Mouse (Mus musculus): ENCODE measurements at regions not wholly inside any gene's neighbourhood (a gene's known extent, or its start where the extent isn't known, plus 50 kb on each side); places are given as distances from the start of the nearest gene placed in this dataset.

DNA sequence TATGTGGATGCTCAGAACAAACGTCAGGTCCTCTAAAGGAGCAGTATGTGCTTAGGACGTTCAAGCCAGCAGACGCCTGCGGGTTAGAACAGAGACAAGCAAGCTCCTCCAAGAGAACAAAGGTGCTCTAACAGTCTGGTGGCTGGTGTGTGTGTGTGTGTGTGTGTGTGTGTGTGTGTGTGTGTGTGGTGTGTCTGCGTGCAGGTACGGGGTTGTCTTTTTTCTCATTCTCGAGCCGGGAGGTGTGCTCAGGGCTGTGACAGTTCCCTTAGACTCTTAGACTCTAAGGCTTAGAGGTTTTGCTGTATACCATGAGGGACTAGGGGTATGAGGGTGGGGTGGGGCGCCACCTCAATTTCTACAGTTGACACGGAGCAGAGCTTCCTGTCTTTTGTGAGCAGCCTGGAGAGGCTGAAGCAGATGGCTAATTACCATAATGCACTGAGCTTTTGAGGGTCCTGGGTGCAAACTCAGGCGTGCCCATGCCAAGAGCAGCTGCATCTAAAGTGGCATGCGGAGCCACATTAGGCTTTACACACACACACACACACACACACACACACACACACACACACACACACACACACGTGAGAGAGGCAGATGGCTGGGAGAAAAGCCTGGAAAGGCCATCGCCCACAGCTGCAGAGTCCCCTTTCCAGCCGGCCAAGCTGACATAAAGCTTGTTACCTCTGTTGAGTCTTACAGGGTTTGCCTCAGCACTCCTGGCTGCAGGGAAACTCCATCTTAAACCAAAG, 124.1 kb upstream of the Foxn2 start:
- TF ChIP-seq GATA1 (IDR thresholded peaks at IDR 0.05; ENCODE audit: borderline replicate concordance, low read length) (no peak), FLI1 (IDR thresholded peaks at IDR 0.05; ENCODE audit: low read length) (no peak)
- Histone ChIP-seq H3K4me3 (replicated peaks) (no peak overlapping the region), H3K9me3 (peaks cover 23% of the 10 kb centered on the region), H3K27me3 (replicated peaks) (no peaks in the 10 kb centered on the region), H3K4me1 (no peaks in the 10 kb centered on the region), H3K36me3 (replicated peaks; ENCODE audit: low read length) (no peaks in the 10 kb centered on the region)

DNA sequence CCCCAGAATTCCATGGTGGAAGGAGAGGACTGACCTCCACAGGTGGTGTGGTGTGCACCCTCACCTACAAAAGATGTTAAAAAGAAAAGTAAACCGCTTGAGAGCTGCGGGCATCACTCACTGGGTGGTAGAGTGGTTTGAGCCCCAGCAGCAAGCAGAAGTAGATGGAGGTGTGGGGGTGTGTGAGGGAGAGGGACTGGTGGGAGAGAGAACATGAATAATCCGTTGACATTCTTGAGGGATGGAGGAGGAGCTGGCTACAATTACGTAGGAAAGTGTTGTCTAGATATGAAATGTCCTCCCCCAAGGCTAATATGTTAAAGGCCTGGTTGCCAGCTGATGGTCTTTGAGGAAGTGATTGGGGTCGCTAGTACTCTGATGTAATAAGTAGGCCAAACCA, 123.2 kb upstream of the Foxn2 start:
- Histone ChIP-seq H3K9me3 (peaks cover 19% of the 10 kb centered on the region), H3K4me3 (replicated peaks) (no peak overlapping the region), H3K27me3 (replicated peaks) (no peaks in the 10 kb centered on the region), H3K36me3 (replicated peaks; ENCODE audit: low read length) (no peaks in the 10 kb centered on the region), H3K4me1 (no peaks in the 10 kb centered on the region)
- TF ChIP-seq FLI1 (IDR thresholded peaks at IDR 0.05; ENCODE audit: low read length) (no peak), GATA1 (IDR thresholded peaks at IDR 0.05; ENCODE audit: borderline replicate concordance, low read length) (no peak)

DNA sequence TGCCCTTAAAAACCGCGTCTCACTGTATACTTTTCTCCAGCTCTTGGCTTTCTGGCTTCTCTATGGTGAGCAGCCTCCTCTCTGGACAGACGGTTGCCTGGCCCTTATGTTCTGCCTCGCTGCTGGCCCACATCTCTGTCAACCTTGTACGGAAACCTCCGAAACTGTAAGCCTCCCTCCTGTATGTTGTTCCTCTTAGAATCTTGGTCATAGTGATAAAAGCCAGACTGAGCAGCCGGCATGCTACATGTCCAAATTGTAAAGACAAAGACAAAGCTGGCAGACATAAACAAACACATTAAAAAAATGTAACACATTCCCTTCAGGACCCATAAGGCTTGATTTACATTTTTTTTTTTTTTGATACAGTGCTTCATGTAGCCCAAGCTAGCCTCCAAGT, 122.7 kb upstream of the Foxn2 start:
- no peaks in the 10 kb centered on the region for H3K36me3 ChIP-seq (replicated peaks; ENCODE audit: low read length)
- H3K9me3 ChIP-seq, result peaks cover 16% of the 10 kb centered on the region
- H3K27me3 ChIP-seq (replicated peaks), result no peaks in the 10 kb centered on the region
- H3K4me3 ChIP-seq (replicated peaks), result no peak overlapping the region
- TF ChIP-seq FLI1 (IDR thresholded peaks at IDR 0.05; ENCODE audit: low read length) (no peak), GATA1 (IDR thresholded peaks at IDR 0.05; ENCODE audit: borderline replicate concordance, low read length) (no peak)
- no peaks in the 10 kb centered on the region for H3K4me1 ChIP-seq

DNA sequence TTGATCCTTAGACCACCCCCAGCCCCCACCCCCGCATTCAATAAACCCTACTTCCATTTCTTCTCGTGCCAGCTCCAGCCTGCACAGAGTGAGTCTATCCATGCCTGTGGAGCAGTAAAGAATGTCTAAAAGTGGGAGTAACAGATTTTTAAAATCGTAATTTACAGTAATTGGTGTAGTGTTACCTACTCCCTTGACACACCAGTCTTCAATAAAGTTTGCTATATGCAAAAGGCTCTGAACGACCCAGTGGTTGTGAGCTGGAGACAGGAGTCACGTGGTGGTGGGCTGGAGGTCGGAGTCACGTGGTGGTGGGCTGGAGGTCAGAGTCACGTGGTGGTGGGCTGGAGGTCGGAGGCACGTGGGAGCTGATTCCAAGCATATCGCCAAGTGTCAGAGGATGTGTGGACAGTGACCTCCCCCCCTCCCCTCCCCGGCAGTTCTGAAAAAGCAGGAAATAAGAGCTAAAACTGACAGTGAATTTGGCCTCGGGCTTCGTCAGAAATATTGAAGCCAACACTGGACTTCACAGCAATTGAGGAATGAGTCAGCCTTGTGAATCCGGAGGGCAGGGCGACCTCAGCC, 122.2 kb upstream of the Foxn2 start:
- no peak overlapping the region for H3K4me3 ChIP-seq (replicated peaks)
- no peaks in the 10 kb centered on the region for H3K36me3 ChIP-seq (replicated peaks; ENCODE audit: low read length)
- H3K27me3 ChIP-seq (replicated peaks), result no peaks in the 10 kb centered on the region
- peaks cover 13% of the 10 kb centered on the region for H3K9me3 ChIP-seq
- TF ChIP-seq GATA1 (IDR thresholded peaks at IDR 0.05; ENCODE audit: borderline replicate concordance, low read length), result no peak
- TF ChIP-seq FLI1 (IDR thresholded peaks at IDR 0.05; ENCODE audit: low read length), result no peak
- H3K4me1 ChIP-seq, result no peaks in the 10 kb centered on the region

DNA sequence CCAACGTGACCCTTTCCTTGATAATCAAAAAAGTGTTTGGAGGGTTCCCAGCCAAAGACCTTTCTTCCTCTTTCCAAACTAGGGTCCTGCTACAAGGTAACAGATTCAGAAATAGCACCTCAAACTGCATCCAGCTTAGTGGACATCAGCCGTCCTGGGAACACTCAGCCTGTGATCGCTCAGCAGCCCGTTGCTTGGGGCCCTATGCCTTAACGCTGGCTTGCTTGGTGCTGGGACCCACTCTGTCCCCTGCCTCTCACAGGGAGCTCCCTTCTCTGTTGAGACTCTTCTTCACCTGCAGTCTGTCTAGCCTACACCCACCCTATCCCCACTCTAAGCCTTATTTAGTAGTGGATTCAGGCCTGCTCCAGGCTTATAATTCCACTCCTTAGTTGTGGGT, 121.6 kb upstream of the Foxn2 start:
- no peaks in the 10 kb centered on the region for H3K27me3 ChIP-seq (replicated peaks)
- H3K9me3 ChIP-seq, result peaks cover 11% of the 10 kb centered on the region
- no peaks in the 10 kb centered on the region for H3K36me3 ChIP-seq (replicated peaks; ENCODE audit: low read length)
- H3K4me3 ChIP-seq (replicated peaks), result peak overlapping the region; percentile 59
- TF ChIP-seq FLI1 (IDR thresholded peaks at IDR 0.05; ENCODE audit: low read length) (no peak), GATA1 (IDR thresholded peaks at IDR 0.05; ENCODE audit: borderline replicate concordance, low read length) (no peak)
- H3K4me1 ChIP-seq, result no peaks in the 10 kb centered on the region

DNA sequence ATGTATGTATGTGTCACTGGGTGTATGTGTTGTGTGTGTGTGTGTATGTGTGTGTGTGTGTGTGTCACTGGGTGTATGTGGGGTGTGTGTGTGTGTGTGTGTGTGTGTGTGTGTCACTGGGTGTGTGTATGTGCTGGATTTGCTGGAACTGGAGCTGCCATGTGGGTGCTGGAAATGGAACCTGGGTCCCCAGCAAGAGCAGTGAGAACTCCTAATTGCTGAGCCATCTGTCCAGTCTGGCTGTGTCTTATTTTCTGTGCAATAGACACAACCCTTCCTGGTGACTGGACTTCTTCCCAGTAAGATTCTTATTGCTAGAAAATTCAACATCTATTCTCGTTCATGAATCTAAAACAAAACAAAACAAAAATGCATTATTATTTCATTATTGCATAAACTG, 119.8 kb upstream of the Foxn2 start:
- Histone ChIP-seq H3K9me3 (peaks cover 20% of the 10 kb centered on the region), H3K4me1 (no peaks in the 10 kb centered on the region; the same call in 1 of the 2 replicates), H3K36me3 (replicated peaks; ENCODE audit: low read length) (no peaks in the 10 kb centered on the region), H3K27me3 (replicated peaks) (no peaks in the 10 kb centered on the region), H3K4me3 (replicated peaks) (no peak overlapping the region)
- TF ChIP-seq FLI1 (IDR thresholded peaks at IDR 0.05; ENCODE audit: low read length) (no peak), GATA1 (IDR thresholded peaks at IDR 0.05; ENCODE audit: borderline replicate concordance, low read length) (no peak)

- no peaks in the 10 kb centered on the region for H3K27me3 ChIP-seq (replicated peaks)
- no peak overlapping the region for H3K4me3 ChIP-seq (replicated peaks)
- no peaks in the 10 kb centered on the region; the same call in 1 of the 2 replicates for H3K4me1 ChIP-seq
- no peaks in the 10 kb centered on the region for H3K36me3 ChIP-seq (replicated peaks; ENCODE audit: low read length)
- no peak for TF ChIP-seq GATA1 (IDR thresholded peaks at IDR 0.05; ENCODE audit: borderline replicate concordance, low read length)
- TF ChIP-seq FLI1 (IDR thresholded peaks at IDR 0.05; ENCODE audit: low read length), result no peak
- H3K9me3 ChIP-seq, result peaks cover 22% of the 10 kb centered on the region
These were observed 115.1 kb upstream of the Foxn2 start for GRCm38 (mm10) chr17:88325326-88325909.

GRCm38 (mm10) chr17:88325910-88326739, 114.4 kb upstream of the Foxn2 start:
- peaks cover 29% of the 10 kb centered on the region for H3K9me3 ChIP-seq
- H3K36me3 ChIP-seq (replicated peaks; ENCODE audit: low read length), result no peaks in the 10 kb centered on the region
- H3K27me3 ChIP-seq (replicated peaks), result no peaks in the 10 kb centered on the region
- no peak for TF ChIP-seq GATA1 (IDR thresholded peaks at IDR 0.05; ENCODE audit: borderline replicate concordance, low read length)
- no peak for TF ChIP-seq FLI1 (IDR thresholded peaks at IDR 0.05; ENCODE audit: low read length)
- H3K4me3 ChIP-seq (replicated peaks), result no peak overlapping the region
- no peaks in the 10 kb centered on the region; the same call in 1 of the 2 replicates for H3K4me1 ChIP-seq

DNA sequence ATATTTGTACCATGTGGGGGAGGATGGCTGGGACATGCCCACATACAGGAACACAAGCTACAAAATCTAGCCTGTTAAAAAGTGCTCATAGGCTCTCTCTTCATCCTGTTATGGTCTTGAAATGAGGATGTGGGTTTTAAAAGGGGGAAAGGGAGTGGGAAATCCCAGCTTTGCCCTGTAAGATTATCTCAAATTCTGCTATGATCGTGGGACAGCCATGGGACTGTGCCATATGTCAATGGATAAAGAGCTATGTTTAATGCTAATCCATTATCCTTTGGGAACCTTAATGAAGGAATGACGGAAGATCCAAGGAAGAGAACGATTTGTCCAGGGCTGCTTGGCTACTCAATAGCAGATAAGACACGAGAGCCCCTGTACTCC, 113.8 kb upstream of the Foxn2 start:
- TF ChIP-seq GATA1 (IDR thresholded peaks at IDR 0.05; ENCODE audit: borderline replicate concordance, low read length) (no peak), FLI1 (IDR thresholded peaks at IDR 0.05; ENCODE audit: low read length) (no peak)
- peaks cover 32% of the 10 kb centered on the region for H3K9me3 ChIP-seq
- no peak overlapping the region for H3K4me3 ChIP-seq (replicated peaks)
- H3K27me3 ChIP-seq (replicated peaks), result no peaks in the 10 kb centered on the region
- no peaks in the 10 kb centered on the region for H3K36me3 ChIP-seq (replicated peaks; ENCODE audit: low read length)
- H3K4me1 ChIP-seq, result no peaks in the 10 kb centered on the region; the same call in 1 of the 2 replicates

Data from megakaryocyte, embryonic 14.5 days (primary cell).